Mouse (Mus musculus): ENCODE data around the gene Depdc5. TPM values are rescaled to one million over a fixed set of nuclear protein-coding genes. Genes with fewer than 3 reads are reported as not detected.
"Not testable (repeated sequence)": the region's sequence is repeated elsewhere in the genome, so short reads cannot be mapped to it uniquely, and the experiment has no call there.

The Depdc5 gene
- polyA plus RNA-seq, 1 experiment from 2014 or later, result 18.1 TPM

- peaks cover 24% of the 10 kb centered on the region for H3K4me1 ChIP-seq
- WGBS, result 2% methylated on average over 4 of the region's 4 CpGs
- ATAC-seq (ENCODE audit: extremely low read depth, insufficient number of reproducible peaks, low FRiP score, low TSS enrichment), result peak; percentile 72; the same call in 1 of the 2 replicates
- no peak overlapping the region for H3K27ac ChIP-seq (replicated peaks)
- H3K4me2 ChIP-seq, result no peak overlapping the region
- H3K9ac ChIP-seq, result no peak overlapping the region
- H3K9me3 ChIP-seq, result no peaks in the 10 kb centered on the region
- H3K4me3 ChIP-seq, result no peak overlapping the region
- peaks cover 11% of the 10 kb centered on the region for H3K36me3 ChIP-seq
- no peaks in the 10 kb centered on the region for H3K27me3 ChIP-seq (replicated peaks)
Observed at GRCm38 (mm10) chr5:33033121-33033520, 169.6 kb downstream of the Depdc5 start.

- not testable (repeated sequence) for H3K4me3 ChIP-seq; H3K9me3 ChIP-seq; H3K27me3 ChIP-seq (replicated peaks); H3K36me3 ChIP-seq; ATAC-seq (ENCODE audit: extremely low read depth, insufficient number of reproducible peaks, low FRiP score, low TSS enrichment); H3K4me2 ChIP-seq; H3K27ac ChIP-seq (replicated peaks)
- H3K4me1 ChIP-seq, result peaks cover 19% of the 10 kb centered on the region
- H3K9ac ChIP-seq, result 0 out of 2 replicates have a peak overlapping the region, but pooled peaks have one; percentile 14
- 37% methylated on average over 8 of the region's 8 CpGs for WGBS
Observed at GRCm38 (mm10) chr5:33033633-33034032, 170.1 kb downstream of the Depdc5 start.

GRCm38 (mm10) chr5:33034100-33034499, 170.6 kb downstream of the Depdc5 start:
- WGBS, result 10% methylated on average over 7 of the region's 7 CpGs
- no peak overlapping the region for H3K9ac ChIP-seq
- H3K4me2 ChIP-seq, result no peak overlapping the region
- no peak overlapping the region for H3K27ac ChIP-seq (replicated peaks)
- H3K27me3 ChIP-seq (replicated peaks), result no peaks in the 10 kb centered on the region
- H3K36me3 ChIP-seq, result peaks cover 2% of the 10 kb centered on the region; the same call in 1 of the 2 replicates
- ATAC-seq (ENCODE audit: extremely low read depth, insufficient number of reproducible peaks, low FRiP score, low TSS enrichment), result no peak
- no peaks in the 10 kb centered on the region for H3K9me3 ChIP-seq
- H3K4me1 ChIP-seq, result peaks cover 14% of the 10 kb centered on the region
- H3K4me3 ChIP-seq, result no peak overlapping the region

GRCm38 (mm10) chr5:33034916-33035315, 171.4 kb downstream of the Depdc5 start:
- Histone ChIP-seq H3K27ac (replicated peaks) (no peak overlapping the region), H3K4me1 (peaks cover 18% of the 10 kb centered on the region), H3K4me2 (no peak overlapping the region), H3K27me3 (replicated peaks) (no peaks in the 10 kb centered on the region), H3K4me3 (no peak overlapping the region), H3K9ac (no peak overlapping the region), H3K36me3 (no peaks in the 10 kb centered on the region), H3K9me3 (no peaks in the 10 kb centered on the region)
- WGBS, result 25% methylated on average over 3 of the region's 3 CpGs
- no peak for ATAC-seq (ENCODE audit: extremely low read depth, insufficient number of reproducible peaks, low FRiP score, low TSS enrichment)

GRCm38 (mm10) chr5:33038656-33039509, 175.4 kb downstream of the Depdc5 start:
- Histone ChIP-seq H3K4me2 (peak overlapping the region; percentile 68), H3K4me1 (peaks cover 5% of the 10 kb centered on the region; the same call in 1 of the 2 replicates), H3K27ac (replicated peaks) (no peak overlapping the region), H3K4me3 (peak overlapping the region; percentile 36; the same call in 1 of the 2 replicates), H3K36me3 (no peaks in the 10 kb centered on the region), H3K9me3 (no peaks in the 10 kb centered on the region), H3K9ac (0 out of 2 replicates have a peak overlapping the region, but pooled peaks have one; percentile 62), H3K27me3 (replicated peaks) (no peaks in the 10 kb centered on the region)
- ATAC-seq (ENCODE audit: extremely low read depth, insufficient number of reproducible peaks, low FRiP score, low TSS enrichment), result no peak
- 42% methylated on average over 13 of the region's 13 CpGs for WGBS

- no peak for ATAC-seq (ENCODE audit: extremely low read depth, insufficient number of reproducible peaks, low FRiP score, low TSS enrichment)
- Histone ChIP-seq H3K9ac (peak overlapping the region; percentile 75; the same call in 1 of the 2 replicates), H3K4me1 (peaks cover 5% of the 10 kb centered on the region; the same call in 1 of the 2 replicates), H3K27me3 (replicated peaks) (no peaks in the 10 kb centered on the region), H3K36me3 (no peaks in the 10 kb centered on the region), H3K4me3 (peak overlapping the region; percentile 36), H3K4me2 (peak overlapping the region; percentile 68), H3K9me3 (no peaks in the 10 kb centered on the region), H3K27ac (replicated peaks) (no peak overlapping the region)
- 5% methylated on average over 13 of the region's 13 CpGs for WGBS
Observed at GRCm38 (mm10) chr5:33039510-33039911, 176.0 kb downstream of the Depdc5 start.

GRCm38 (mm10) chr5:33040735-33041134, 177.2 kb downstream of the Depdc5 start:
- not testable (repeated sequence) for H3K27me3 ChIP-seq (replicated peaks); H3K36me3 ChIP-seq; H3K4me3 ChIP-seq; H3K4me1 ChIP-seq; H3K9ac ChIP-seq; ATAC-seq (ENCODE audit: extremely low read depth, insufficient number of reproducible peaks, low FRiP score, low TSS enrichment); H3K9me3 ChIP-seq; H3K27ac ChIP-seq (replicated peaks); H3K4me2 ChIP-seq
- 83% methylated on average over 1 of the region's 1 CpGs for WGBS

GRCm38 (mm10) chr5:33043397-33043796, 179.9 kb downstream of the Depdc5 start:
- H3K4me3 ChIP-seq, result no peak overlapping the region
- no peak overlapping the region for H3K27ac ChIP-seq (replicated peaks)
- no peak overlapping the region for H3K9ac ChIP-seq
- no peaks in the 10 kb centered on the region for H3K27me3 ChIP-seq (replicated peaks)
- no peaks in the 10 kb centered on the region for H3K9me3 ChIP-seq
- H3K4me2 ChIP-seq, result no peak overlapping the region
- peaks cover 5% of the 10 kb centered on the region; the same call in 1 of the 2 replicates for H3K4me1 ChIP-seq
- 52% methylated on average over 10 of the region's 10 CpGs for WGBS
- no peak for ATAC-seq (ENCODE audit: extremely low read depth, insufficient number of reproducible peaks, low FRiP score, low TSS enrichment)
- H3K36me3 ChIP-seq, result no peaks in the 10 kb centered on the region

Other genes with a start within 250 kb of the Depdc5 start
- gene Pisd, start 78.1 kb upstream of the Depdc5 start, polyA plus RNA-seq (2015; fragmentation: Nextera tagmentation; extraction: Ambion mirVana), result 45.9 and 46.2 TPM in 2 replicates
- not detected in 2 replicates for gene Gm20671, start 36.6 kb upstream of the Depdc5 start, polyA plus RNA-seq (2015; fragmentation: Nextera tagmentation; extraction: Ambion mirVana)
- 7.8 and 10.2 TPM in 2 replicates for gene Prr14l, start 9.4 kb upstream of the Depdc5 start, polyA plus RNA-seq (2015; fragmentation: Nextera tagmentation; extraction: Ambion mirVana)
- gene Ywhah, start 155.1 kb downstream of the Depdc5 start, polyA plus RNA-seq (2015; fragmentation: Nextera tagmentation; extraction: Ambion mirVana), result 406 and 460 TPM in 2 replicates
- not detected in 2 replicates for gene Slc5a1, start 240.5 kb downstream of the Depdc5 start, polyA plus RNA-seq (2015; fragmentation: Nextera tagmentation; extraction: Ambion mirVana)

All from heart, embryonic 13.5 days (tissue).